Mouse (Mus musculus) heart, embryonic 11.5 days (tissue): ENCODE data around the gene 5730480H06Rik. TPM values are rescaled to one million over a fixed set of nuclear protein-coding genes. Genes with fewer than 3 reads are reported as not detected.

Source experiments
- ATAC-seq: fragments of 200-750 bp; cut with Nextera tagmentation; replicated peaks from 2 replicates; pipeline ENCODE4 v1.8.0; 2017; ENCODE audit warnings: moderate library complexity; ENCODE audit not compliant: insufficient number of reproducible peaks, low FRiP score, low TSS enrichment
- H3K27ac ChIP-seq: fragments of 300-500 bp; sonication (generic); 2 replicates; pipeline ENCODE4 v1.5.1; 2014; ENCODE audit warnings: mild to moderate bottlenecking, low read depth, low read length
- H3K27me3 ChIP-seq: fragments of 300-500 bp; sonication (generic); 2 replicates; pipeline ENCODE4 v1.6.1; 2014; ENCODE audit warnings: mild to moderate bottlenecking, low read length, mixed read lengths; ENCODE audit not compliant: control insufficient read depth, insufficient read depth
- H3K36me3 ChIP-seq: fragments of 300-500 bp; sonication (generic); 2 replicates; pipeline ENCODE4 v1.6.1; 2014; ENCODE audit warnings: mild to moderate bottlenecking, low read length, moderate library complexity, mixed read lengths; ENCODE audit not compliant: control insufficient read depth, insufficient read depth
- H3K4me1 ChIP-seq: fragments of 300-500 bp; sonication (generic); 2 replicates; pipeline ENCODE4 v1.6.1; 2014; ENCODE audit warnings: low read length; ENCODE audit not compliant: control insufficient read depth, insufficient read depth
- H3K4me2 ChIP-seq: fragments of 300-500 bp; sonication (generic); 2 replicates; pipeline ENCODE4 v1.6.1; 2014; ENCODE audit warnings: mild to moderate bottlenecking, moderate library complexity
- H3K4me3 ChIP-seq: fragments of 300-500 bp; sonication (generic); 2 replicates; pipeline ENCODE4 v1.5.1; 2014; ENCODE audit warnings: low read depth, low read length
- H3K9ac ChIP-seq: fragments of 300-500 bp; sonication (generic); 2 replicates; pipeline ENCODE4 v1.6.1; 2014; ENCODE audit warnings: mild to moderate bottlenecking, low read depth, low read length, moderate library complexity
- H3K9me3 ChIP-seq: fragments of 300-500 bp; sonication (generic); replicated peaks from 2 replicates; pipeline ENCODE4 v1.6.1; 2016; ENCODE audit warnings: low read length; ENCODE audit not compliant: control insufficient read depth
- WGBS: fragments of 180-500 bp; shearing (Covaris S2); extraction: QIAGEN DNeasy Blood & Tissue Kit; methylation state at CpG from one replicate; pipeline ENCODE4 v1.1.7; 2014; ENCODE audit not compliant: insufficient replicate concordance; 5-methylcytosine and 5-hydroxymethylcytosine counted together
- polyA plus RNA-seq: library from polyadenylated mRNA; unstranded; fragments of >200 nt; fragmentation: Nextera tagmentation; extraction: Ambion mirVana; gene quantifications from 2 replicates; pipeline ENCODE4 v1.2.1, GENCODE M21; 2014

Gene 5730480H06Rik
- 17.0 and 17.3 TPM in 2 replicates for polyA plus RNA-seq

- no peak within 1 kb of the TSS for H3K27ac ChIP-seq
- no peaks in the 10 kb centered on the region for H3K4me1 ChIP-seq
- no peaks in the 10 kb centered on the region for H3K27me3 ChIP-seq
- H3K9ac ChIP-seq: no peak within 1 kb of the TSS
- ATAC-seq: no peak
- 86% methylated on average over 8 of the region's 8 CpGs for WGBS
- no peaks in the 10 kb centered on the region for H3K36me3 ChIP-seq
- no peaks in the 10 kb centered on the region for H3K9me3 ChIP-seq
- no peak within 1 kb of the TSS for H3K4me3 ChIP-seq
- no peak within 1 kb of the TSS for H3K4me2 ChIP-seq
Measured at GRCm38 (mm10) chr5:48327652-48328051, at the start of gene 5730480H06Rik. Gene 5730480H06Rik, plus strand, starts transcription at chr5:48327952.

- H3K27me3 ChIP-seq: no peaks in the 10 kb centered on the region
- no peak overlapping the region for H3K4me2 ChIP-seq
- H3K9ac ChIP-seq: no peak overlapping the region
- WGBS: 71% methylated on average over 3 of the region's 3 CpGs
- no peaks in the 10 kb centered on the region for H3K9me3 ChIP-seq
- no peaks in the 10 kb centered on the region for H3K4me1 ChIP-seq
- H3K36me3 ChIP-seq: peaks cover 5% of the 10 kb centered on the region; the same call in 1 of the 2 replicates
- no peak overlapping the region for H3K4me3 ChIP-seq
- ATAC-seq: no peak
- no peak overlapping the region for H3K27ac ChIP-seq
Measured at GRCm38 (mm10) chr5:48301186-48301585, 26.6 kb upstream of the 5730480H06Rik start.

- WGBS: 55% methylated on average over 6 of the region's 6 CpGs
Measured at GRCm38 (mm10) chr5:48315057-48315602, 12.6 kb upstream of the 5730480H06Rik start.

GRCm38 (mm10) chr5:48320597-48320996 lies 7.2 kb upstream of the 5730480H06Rik start:
- Histone ChIP-seq H3K4me2 (no peak overlapping the region), H3K4me3 (no peak overlapping the region), H3K4me1 (no peaks in the 10 kb centered on the region), H3K9me3 (no peaks in the 10 kb centered on the region), H3K27ac (no peak overlapping the region), H3K27me3 (no peaks in the 10 kb centered on the region), H3K9ac (no peak overlapping the region), H3K36me3 (no peaks in the 10 kb centered on the region)
- WGBS: 68% methylated on average over 4 of the region's 4 CpGs
- no peak for ATAC-seq

More at GRCm38 (mm10) chr5:48315057-48315602, 12.6 kb upstream of the 5730480H06Rik start:
- Histone ChIP-seq H3K4me1 (no peaks in the 10 kb centered on the region), H3K27ac (no peak overlapping the region), H3K4me2 (no peak overlapping the region), H3K27me3 (no peaks in the 10 kb centered on the region), H3K9me3 (no peaks in the 10 kb centered on the region), H3K36me3 (no peaks in the 10 kb centered on the region), H3K4me3 (no peak overlapping the region), H3K9ac (no peak overlapping the region)
- no peak for ATAC-seq

- H3K27me3 ChIP-seq: no peaks in the 10 kb centered on the region
- H3K9ac ChIP-seq: no peak overlapping the region
- no peaks in the 10 kb centered on the region for H3K36me3 ChIP-seq
- H3K4me2 ChIP-seq: no peak overlapping the region
- H3K9me3 ChIP-seq: no peaks in the 10 kb centered on the region
- H3K4me1 ChIP-seq: no peaks in the 10 kb centered on the region
- ATAC-seq: no peak
- no peak overlapping the region for H3K4me3 ChIP-seq
- no peak overlapping the region for H3K27ac ChIP-seq
Measured at GRCm38 (mm10) chr5:48326221-48326620, 1.5 kb upstream of the 5730480H06Rik start.

GRCm38 (mm10) chr5:48329751-48330150 lies 2.0 kb downstream of the 5730480H06Rik start:
- Histone ChIP-seq H3K9ac (no peak overlapping the region), H3K27me3 (no peaks in the 10 kb centered on the region), H3K4me1 (no peaks in the 10 kb centered on the region), H3K4me2 (no peak overlapping the region), H3K36me3 (no peaks in the 10 kb centered on the region), H3K9me3 (no peaks in the 10 kb centered on the region), H3K4me3 (no peak overlapping the region), H3K27ac (no peak overlapping the region)
- WGBS: 89% methylated on average over 2 of the region's 2 CpGs
- ATAC-seq: no peak

- no peaks in the 10 kb centered on the region for H3K36me3 ChIP-seq
- H3K4me3 ChIP-seq: no peak overlapping the region
- WGBS: 68% methylated on average over 2 of the region's 2 CpGs
- no peaks in the 10 kb centered on the region for H3K4me1 ChIP-seq
- no peak for ATAC-seq
- no peak overlapping the region for H3K27ac ChIP-seq
- no peaks in the 10 kb centered on the region for H3K27me3 ChIP-seq
- no peak overlapping the region for H3K4me2 ChIP-seq
- H3K9ac ChIP-seq: no peak overlapping the region
- H3K9me3 ChIP-seq: no peaks in the 10 kb centered on the region
Measured at GRCm38 (mm10) chr5:48330817-48331216, 3.1 kb downstream of the 5730480H06Rik start.

GRCm38 (mm10) chr5:48331441-48331840 lies 3.7 kb downstream of the 5730480H06Rik start:
- WGBS: 58% methylated on average over 5 of the region's 5 CpGs
- Histone ChIP-seq H3K4me2 (no peak overlapping the region), H3K4me3 (no peak overlapping the region), H3K4me1 (no peaks in the 10 kb centered on the region), H3K27ac (no peak overlapping the region), H3K36me3 (no peaks in the 10 kb centered on the region), H3K27me3 (no peaks in the 10 kb centered on the region), H3K9ac (no peak overlapping the region), H3K9me3 (no peaks in the 10 kb centered on the region)
- ATAC-seq: no peak

- Histone ChIP-seq H3K4me1 (no peaks in the 10 kb centered on the region), H3K9ac (no peak overlapping the region), H3K27me3 (no peaks in the 10 kb centered on the region), H3K9me3 (no peaks in the 10 kb centered on the region), H3K36me3 (no peaks in the 10 kb centered on the region), H3K4me3 (no peak overlapping the region), H3K4me2 (no peak overlapping the region), H3K27ac (no peak overlapping the region)
- WGBS: 85% methylated on average over 3 of the region's 3 CpGs
- ATAC-seq: no peak
Measured at GRCm38 (mm10) chr5:48333407-48333806, 5.7 kb downstream of the 5730480H06Rik start.
